Mouse (Mus musculus): ENCODE results near the gene Fbxo45. TPM values are rescaled to one million over a fixed set of nuclear protein-coding genes. Genes with fewer than 3 reads are reported as not detected.
A peak's percentile ranks its signal among the peaks of the same experiment; 100 is the strongest.

The Fbxo45 gene
- polyA plus RNA-seq, 1 experiment from 2014 or later, result 13.8 TPM

DNA sequence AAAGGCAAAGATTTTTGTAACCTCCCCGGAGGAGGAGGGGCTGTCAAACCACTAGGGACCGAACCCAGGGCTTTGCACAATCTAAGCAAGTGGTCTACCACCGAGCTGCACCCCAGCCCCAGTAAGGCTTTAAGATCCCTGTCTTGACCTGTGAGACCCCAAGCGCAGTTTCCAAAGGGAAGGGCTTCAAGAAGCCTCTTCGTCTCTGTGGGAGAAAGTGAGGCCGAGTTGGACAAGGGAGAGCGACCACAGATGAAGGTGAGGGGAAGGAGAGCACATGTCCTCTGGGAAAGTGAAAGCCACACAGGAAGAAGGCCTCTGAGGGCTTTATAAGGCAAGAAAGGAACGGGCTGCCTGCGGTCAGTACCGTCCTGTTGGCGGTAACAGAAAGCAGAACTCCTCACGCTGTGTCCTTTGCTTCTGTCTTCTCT lies 56.9 kb downstream of the Fbxo45 start:
- 58% methylated on average over 12 of the region's 12 CpGs for WGBS
- no peak for DNase-seq (ENCODE audit: low spot score)
- Histone ChIP-seq H3K4me1 (peaks cover 7% of the 10 kb centered on the region), H3K9me3 (no peaks in the 10 kb centered on the region), H3K36me3 (replicated peaks) (no peaks in the 10 kb centered on the region), H3K27me3 (replicated peaks; ENCODE audit: low read depth, poor library complexity, severe bottlenecking) (no peaks in the 10 kb centered on the region), H3K4me3 (no peak overlapping the region), H3K27ac (replicated peaks) (no peak overlapping the region; the same call in 1 of the 2 replicates)

GRCm38 (mm10) chr16:32189109-32189508 lies 57.8 kb downstream of the Fbxo45 start:
- peaks cover 7% of the 10 kb centered on the region for H3K4me1 ChIP-seq
- no peaks in the 10 kb centered on the region for H3K36me3 ChIP-seq (replicated peaks)
- 66% methylated on average over 6 of the region's 6 CpGs for WGBS
- H3K9me3 ChIP-seq, result no peaks in the 10 kb centered on the region
- H3K4me3 ChIP-seq, result no peak overlapping the region
- DNase-seq (ENCODE audit: low spot score), result no peak
- H3K27ac ChIP-seq (replicated peaks), result no peak overlapping the region
- H3K27me3 ChIP-seq (replicated peaks; ENCODE audit: low read depth, poor library complexity, severe bottlenecking), result no peaks in the 10 kb centered on the region

DNA sequence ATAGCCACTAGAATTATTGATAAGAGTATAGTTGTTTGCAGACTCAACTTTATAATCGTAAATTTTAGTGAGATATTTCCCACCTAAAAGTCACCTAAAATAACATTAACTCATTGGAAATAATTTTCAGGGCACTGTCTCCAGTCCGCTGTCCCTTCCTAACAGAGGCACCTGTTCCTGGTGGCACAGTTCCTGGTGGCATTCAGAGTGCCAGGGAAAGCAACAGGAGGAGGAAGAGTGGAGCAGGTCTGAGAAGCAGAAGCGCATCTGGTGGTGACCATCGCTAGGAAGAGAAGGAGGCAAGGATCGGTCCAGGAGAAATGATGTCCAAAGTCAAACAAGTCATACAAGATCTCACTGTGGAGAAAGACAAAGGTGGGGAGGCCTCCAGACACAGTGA lies 60.9 kb downstream of the Fbxo45 start:
- Histone ChIP-seq H3K36me3 (replicated peaks) (no peaks in the 10 kb centered on the region), H3K4me1 (peaks cover 7% of the 10 kb centered on the region), H3K27ac (replicated peaks) (no peak overlapping the region), H3K4me3 (no peak overlapping the region), H3K9me3 (no peaks in the 10 kb centered on the region), H3K27me3 (replicated peaks; ENCODE audit: low read depth, poor library complexity, severe bottlenecking) (no peaks in the 10 kb centered on the region)
- DNase-seq (ENCODE audit: low spot score), result no peak
- 93% methylated on average over 5 of the region's 5 CpGs for WGBS

MicroRNAs encoded within 50 kb of the gene (microRNA counts, 519-probe panel; counts per million panel counts)
- 188 counts per million, percentile 57 among the panel's probes with 10 or more counts for microRNA mmu-miR-1946a

Small RNA genes lying within 50 kb of the gene (microRNA-seq; reads per million reads assigned to microRNA genes)
- not detected for gene Mir1946a

Other genes with a start within 250 kb of the Fbxo45 start
- gene Senp5, start 243.9 kb downstream of the Fbxo45 start, polyA plus RNA-seq (2016; fragmentation: Nextera tagmentation; extraction: Ambion mirVana), result 21.5 and 21.8 TPM in 2 replicates
- 39.4 and 42.4 TPM in 2 replicates for gene Pak2, start 167.8 kb downstream of the Fbxo45 start, polyA plus RNA-seq (2016; fragmentation: Nextera tagmentation; extraction: Ambion mirVana)
- gene Pigx, start 147.4 kb downstream of the Fbxo45 start, polyA plus RNA-seq (2016; fragmentation: Nextera tagmentation; extraction: Ambion mirVana), result 151 and 152 TPM in 2 replicates
- 36.5 and 36.7 TPM in 2 replicates for gene Cep19, start 147.4 kb downstream of the Fbxo45 start, polyA plus RNA-seq (2016; fragmentation: Nextera tagmentation; extraction: Ambion mirVana)
- 7.3 and 8.1 TPM in 2 replicates for gene Nrros, start 81.6 kb downstream of the Fbxo45 start, polyA plus RNA-seq (2016; fragmentation: Nextera tagmentation; extraction: Ambion mirVana)
- not detected in 2 replicates for gene Bex6, start 67.3 kb downstream of the Fbxo45 start, polyA plus RNA-seq (2016; fragmentation: Nextera tagmentation; extraction: Ambion mirVana)
- gene Wdr53, start 69 bp upstream of the Fbxo45 start, polyA plus RNA-seq (2016; fragmentation: Nextera tagmentation; extraction: Ambion mirVana), result 19.0 and 19.4 TPM in 2 replicates
- not detected in 2 replicates for gene Smco1, start 24.3 kb upstream of the Fbxo45 start, polyA plus RNA-seq (2016; fragmentation: Nextera tagmentation; extraction: Ambion mirVana)
- gene Rnf168, start 30.3 kb upstream of the Fbxo45 start, polyA plus RNA-seq (2016; fragmentation: Nextera tagmentation; extraction: Ambion mirVana), result 29.0 and 33.9 TPM in 2 replicates
- 27.0 and 32.2 TPM in 2 replicates for gene Ubxn7, start 85.1 kb upstream of the Fbxo45 start, polyA plus RNA-seq (2016; fragmentation: Nextera tagmentation; extraction: Ambion mirVana)
- not detected in 2 replicates for gene Tm4sf19, start 153.3 kb upstream of the Fbxo45 start, polyA plus RNA-seq (2016; fragmentation: Nextera tagmentation; extraction: Ambion mirVana)
- 32.5 and 34.1 TPM in 2 replicates for gene Tctex1d2, start 172.5 kb upstream of the Fbxo45 start, polyA plus RNA-seq (2016; fragmentation: Nextera tagmentation; extraction: Ambion mirVana)
- 43.8 and 46.4 TPM in 2 replicates for gene Pcyt1a, start 183.8 kb upstream of the Fbxo45 start, polyA plus RNA-seq (2016; fragmentation: Nextera tagmentation; extraction: Ambion mirVana)
- 0.24 and 0.39 TPM in 2 replicates for gene Slc51a, start 240.7 kb upstream of the Fbxo45 start, polyA plus RNA-seq (2016; fragmentation: Nextera tagmentation; extraction: Ambion mirVana)
- not detected in 2 replicates for gene Zdhhc19, start 249.1 kb upstream of the Fbxo45 start, polyA plus RNA-seq (2016; fragmentation: Nextera tagmentation; extraction: Ambion mirVana)